Mouse (Mus musculus) neural tube, embryonic 14.5 days (tissue): ENCODE results near the gene Gm5485. TPM values are rescaled to one million over a fixed set of nuclear protein-coding genes. Genes with fewer than 3 reads are reported as not detected.

Experiments used
- ATAC-seq: fragments of 200-750 bp; cut with Nextera tagmentation; 2 replicates; pipeline ENCODE4 v1.8.0; 2017; ENCODE audit warnings: low read depth, mild to moderate bottlenecking, moderate TSS enrichment, moderate library complexity
- H3K27ac ChIP-seq: fragments of 300-500 bp; sonication (generic); 2 replicates; pipeline ENCODE4 v1.5.1; 2014; ENCODE audit warnings: low read depth, mild to moderate bottlenecking, control low read depth, low read length, moderate library complexity, mixed read lengths
- H3K27me3 ChIP-seq: fragments of 300-500 bp; sonication (generic); 2 replicates; pipeline ENCODE4 v1.6.1; 2014; ENCODE audit warnings: low read length; ENCODE audit not compliant: control insufficient read depth, insufficient read depth
- H3K36me3 ChIP-seq: fragments of 300-500 bp; sonication (generic); 2 replicates; pipeline ENCODE4 v1.6.1; 2014; ENCODE audit warnings: low read length, mixed read lengths; ENCODE audit not compliant: control insufficient read depth, insufficient read depth
- H3K4me1 ChIP-seq: fragments of 300-500 bp; sonication (generic); 2 replicates; pipeline ENCODE4 v1.6.1; 2014; ENCODE audit warnings: low read length; ENCODE audit not compliant: control insufficient read depth, insufficient read depth
- H3K4me2 ChIP-seq: fragments of 300-500 bp; sonication (generic); 2 replicates; pipeline ENCODE4 v1.6.1; 2014; ENCODE audit warnings: mild to moderate bottlenecking, low read depth, low read length, control low read depth
- H3K4me3 ChIP-seq: fragments of 300-500 bp; sonication (generic); 2 replicates; pipeline ENCODE4 v1.5.1; 2014; ENCODE audit warnings: low read depth, low read length, control low read depth, mixed read lengths
- H3K9ac ChIP-seq: fragments of 300-500 bp; sonication (generic); replicated peaks from 2 replicates; pipeline ENCODE4 v1.6.1; 2014; ENCODE audit warnings: low read depth, mild to moderate bottlenecking, control low read depth, low read length, mixed read lengths
- H3K9me3 ChIP-seq: fragments of 300-500 bp; sonication (generic); 2 replicates; pipeline ENCODE4 v1.6.1; 2016; ENCODE audit warnings: low read length; ENCODE audit not compliant: control insufficient read depth
- WGBS: fragments of 180-500 bp; shearing (Covaris S2); extraction: QIAGEN DNeasy Blood & Tissue Kit; methylation state at CpG from one replicate; pipeline ENCODE4 v1.1.7; 2014; 5-methylcytosine and 5-hydroxymethylcytosine counted together
- polyA plus RNA-seq: library from polyadenylated mRNA; unstranded; fragments of >200 nt; fragmentation: Nextera tagmentation; extraction: Ambion mirVana; gene quantifications from 2 replicates; pipeline ENCODE4 v1.2.1, GENCODE M21; 2014

The Gm5485 gene
- not detected in 2 replicates for polyA plus RNA-seq

- 79% methylated on average over 1 of the region's 1 CpGs for WGBS
- no peak for ATAC-seq
Observed at GRCm38 (mm10) chr16:48412246-48412645, at the start of gene Gm5485. Gene Gm5485 (minus strand): TSS chr16:48412416.

GRCm38 (mm10) chr16:48453264-48453663 lies 41.0 kb upstream of the Gm5485 start:
- no peaks in the 10 kb centered on the region for H3K4me1 ChIP-seq
- H3K9ac ChIP-seq = no peak overlapping the region
- H3K27me3 ChIP-seq = no peaks in the 10 kb centered on the region
- H3K4me2 ChIP-seq = no peak overlapping the region
- H3K4me3 ChIP-seq = no peak overlapping the region
- no peaks in the 10 kb centered on the region for H3K9me3 ChIP-seq
- no peak overlapping the region for H3K27ac ChIP-seq
- ATAC-seq = no peak
- no peaks in the 10 kb centered on the region for H3K36me3 ChIP-seq
- 81% methylated on average over 3 of the region's 3 CpGs for WGBS

More at GRCm38 (mm10) chr16:48412246-48412645, at the start of gene Gm5485:
- H3K27me3 ChIP-seq = no peaks in the 10 kb centered on the region
- H3K27ac ChIP-seq = no peak within 1 kb of the TSS
- no peak within 1 kb of the TSS for H3K4me2 ChIP-seq
- H3K9ac ChIP-seq = no peak within 1 kb of the TSS
- H3K4me1 ChIP-seq = no peaks in the 10 kb centered on the region
- no peaks in the 10 kb centered on the region for H3K9me3 ChIP-seq
- no peaks in the 10 kb centered on the region for H3K36me3 ChIP-seq
- no peak within 1 kb of the TSS for H3K4me3 ChIP-seq

GRCm38 (mm10) chr16:48446161-48446925 lies 34.1 kb upstream of the Gm5485 start:
- Histone ChIP-seq H3K27me3 (no peaks in the 10 kb centered on the region), H3K27ac (no peak overlapping the region), H3K36me3 (no peaks in the 10 kb centered on the region), H3K9me3 (no peaks in the 10 kb centered on the region), H3K4me1 (no peaks in the 10 kb centered on the region), H3K9ac (no peak overlapping the region), H3K4me3 (no peak overlapping the region), H3K4me2 (no peak overlapping the region)
- WGBS = 57% methylated on average over 8 of the region's 8 CpGs
- peak; percentile 79; the same call in 1 of the 2 replicates for ATAC-seq

GRCm38 (mm10) chr16:48444589-48444988 lies 32.4 kb upstream of the Gm5485 start:
- H3K36me3 ChIP-seq = no peaks in the 10 kb centered on the region
- no peaks in the 10 kb centered on the region for H3K4me1 ChIP-seq
- no peaks in the 10 kb centered on the region for H3K27me3 ChIP-seq
- no peak overlapping the region for H3K9ac ChIP-seq
- WGBS = 97% methylated on average over 5 of the region's 5 CpGs
- no peak overlapping the region for H3K4me3 ChIP-seq
- ATAC-seq = no peak
- no peak overlapping the region for H3K27ac ChIP-seq
- no peak overlapping the region for H3K4me2 ChIP-seq
- H3K9me3 ChIP-seq = no peaks in the 10 kb centered on the region

GRCm38 (mm10) chr16:48437476-48437875 lies 25.3 kb upstream of the Gm5485 start:
- Histone ChIP-seq H3K4me2 (no peak overlapping the region), H3K4me3 (no peak overlapping the region), H3K4me1 (no peaks in the 10 kb centered on the region), H3K36me3 (no peaks in the 10 kb centered on the region), H3K9me3 (no peaks in the 10 kb centered on the region), H3K27me3 (no peaks in the 10 kb centered on the region), H3K27ac (no peak overlapping the region), H3K9ac (no peak overlapping the region)
- no peak for ATAC-seq

- H3K27me3 ChIP-seq = no peaks in the 10 kb centered on the region
- no peak overlapping the region for H3K4me2 ChIP-seq
- no peak overlapping the region for H3K27ac ChIP-seq
- no peak overlapping the region for H3K4me3 ChIP-seq
- H3K4me1 ChIP-seq = no peaks in the 10 kb centered on the region
- no peaks in the 10 kb centered on the region for H3K36me3 ChIP-seq
- no peak overlapping the region for H3K9ac ChIP-seq
- H3K9me3 ChIP-seq = no peaks in the 10 kb centered on the region
- ATAC-seq = no peak
- WGBS = 15% methylated on average over 1 of the region's 1 CpGs
Observed at GRCm38 (mm10) chr16:48435454-48435853, 23.2 kb upstream of the Gm5485 start.

- H3K4me3 ChIP-seq = no peak within 1 kb of the TSS
- no peak within 1 kb of the TSS for H3K4me2 ChIP-seq
- no peak within 1 kb of the TSS for H3K9ac ChIP-seq
- no peaks in the 10 kb centered on the region for H3K27me3 ChIP-seq
- 94% methylated on average over 15 of the region's 15 CpGs for WGBS
- no peaks in the 10 kb centered on the region for H3K36me3 ChIP-seq
- no peaks in the 10 kb centered on the region for H3K9me3 ChIP-seq
- no peaks in the 10 kb centered on the region for H3K4me1 ChIP-seq
- no peak for ATAC-seq
- no peak within 1 kb of the TSS for H3K27ac ChIP-seq
Observed at GRCm38 (mm10) chr16:48431027-48431426, 18.8 kb upstream of the Gm5485 start, which contains the start of gene Morc1. Gene Morc1 (plus strand): TSS chr16:48431237.

GRCm38 (mm10) chr16:48429427-48429826 lies 17.2 kb upstream of the Gm5485 start:
- no peak overlapping the region for H3K4me3 ChIP-seq
- no peaks in the 10 kb centered on the region for H3K27me3 ChIP-seq
- ATAC-seq = peak; percentile 74; the same call in 1 of the 2 replicates
- no peak overlapping the region for H3K9ac ChIP-seq
- H3K4me1 ChIP-seq = no peaks in the 10 kb centered on the region
- H3K4me2 ChIP-seq = no peak overlapping the region
- H3K36me3 ChIP-seq = no peaks in the 10 kb centered on the region
- no peak overlapping the region for H3K27ac ChIP-seq
- WGBS = 52% methylated on average over 1 of the region's 1 CpGs
- H3K9me3 ChIP-seq = no peaks in the 10 kb centered on the region

GRCm38 (mm10) chr16:48424069-48424468 lies 11.9 kb upstream of the Gm5485 start:
- no peak overlapping the region for H3K9ac ChIP-seq
- no peaks in the 10 kb centered on the region for H3K9me3 ChIP-seq
- H3K27ac ChIP-seq = no peak overlapping the region
- no peak overlapping the region for H3K4me2 ChIP-seq
- H3K4me3 ChIP-seq = no peak overlapping the region
- 85% methylated on average over 4 of the region's 4 CpGs for WGBS
- H3K27me3 ChIP-seq = no peaks in the 10 kb centered on the region
- no peaks in the 10 kb centered on the region for H3K4me1 ChIP-seq
- H3K36me3 ChIP-seq = no peaks in the 10 kb centered on the region
- ATAC-seq = no peak
